In genomic region chr11:106033491-106033919, GRCm38 (mm10) we compare ENCODE assay signal across 8 mouse cellular contexts. TPM values are rescaled to one million over a fixed set of nuclear protein-coding genes. Genes with fewer than 3 reads are reported as not detected.
A peak's percentile ranks its signal among the peaks of the same experiment; 100 is the strongest.
DNase-seq lines count a peak whose midpoint lies in the region; ATAC-seq and TF ChIP-seq lines count a peak whose summit lies in the region.

No protein-coding gene starts in this region.

- peaks cover 2% of the 10 kb centered on the region; the same call in 1 of the 2 replicates for H3K36me3 ChIP-seq in testis, adult 2 months (ENCODE audit: control insufficient read depth, insufficient read depth, low read length)
- H3K36me3 ChIP-seq in forebrain, embryonic 15.5 days, result no peaks in the 10 kb centered on the region
- no peaks in the 10 kb centered on the region for H3K36me3 ChIP-seq in lung, embryonic 14.5 days (ENCODE audit: insufficient read depth)

- DNase-seq in testis, postnatal 14 days (ENCODE audit: low spot score), result no peak
- peak; percentile 61 for DNase-seq in kidney, adult 18-20 months
- DNase-seq in lung, embryonic 14.5 days, result peak; percentile 45
- no peak for DNase-seq in ovary, adult 18-20 months (ENCODE audit: low spot score)
- no peak for DNase-seq in ovary, postnatal 14 days (ENCODE audit: low spot score)

- no peak for TF ChIP-seq POLR2A in testis, adult 2 months (IDR thresholded peaks at IDR 0.05; ENCODE audit: control insufficient read depth, low read depth, low read length)

- H3K4me3 ChIP-seq in testis, adult 2 months (ENCODE audit: control insufficient read depth, low read depth, low read length), result no peak overlapping the region
- H3K4me3 ChIP-seq in forebrain, embryonic 15.5 days, result peak overlapping the region; percentile 12
- H3K4me3 ChIP-seq in lung, embryonic 14.5 days (ENCODE audit: low read depth, low read length), result peak overlapping the region; percentile 11; the same call in 1 of the 2 replicates

- 39% methylated on average over 11 of the region's 11 CpGs for WGBS in forebrain, embryonic 15.5 days
- 33% methylated on average over 11 of the region's 11 CpGs for WGBS in lung, embryonic 14.5 days

- no peaks in the 10 kb centered on the region for H3K27me3 ChIP-seq in testis, adult 2 months (ENCODE audit: control insufficient read depth, insufficient read depth, low read length)
- no peaks in the 10 kb centered on the region for H3K27me3 ChIP-seq in forebrain, embryonic 15.5 days
- no peaks in the 10 kb centered on the region for H3K27me3 ChIP-seq in lung, embryonic 14.5 days (ENCODE audit: insufficient read depth, low read length)

- ATAC-seq in forebrain, embryonic 15.5 days (replicated peaks), result 0 out of 2 replicates have a peak, but pooled peaks have one; percentile 15
- no peak; the same call in 1 of the 2 replicates for ATAC-seq in lung, embryonic 14.5 days (ENCODE audit: insufficient read depth)
- ATAC-seq in neutrophil, adult 5-6 weeks (ENCODE audit: extremely low read depth, insufficient number of reproducible peaks, low FRiP score, poor library complexity, severe bottlenecking), result peak; percentile 49; the same call in 1 of the 2 replicates

- H3K27ac ChIP-seq in testis, adult 2 months (ENCODE audit: control insufficient read depth, insufficient read depth, low read depth, low read length), result peak overlapping the region; percentile 50; the same call in 1 of the 2 replicates
- H3K27ac ChIP-seq in forebrain, embryonic 15.5 days (replicated peaks), result peak overlapping the region; percentile 83
- H3K27ac ChIP-seq in lung, embryonic 14.5 days (ENCODE audit: low read depth), result peak overlapping the region; percentile 60

- H3K4me1 ChIP-seq in testis, adult 2 months (ENCODE audit: control insufficient read depth, insufficient read depth, low read length), result no peaks in the 10 kb centered on the region; the same call in none of the 2 replicates
- H3K4me1 ChIP-seq in forebrain, embryonic 15.5 days, result peaks cover 19% of the 10 kb centered on the region
- peaks cover 7% of the 10 kb centered on the region; the same call in 1 of the 2 replicates for H3K4me1 ChIP-seq in lung, embryonic 14.5 days (ENCODE audit: insufficient read depth)

- H3K9me3 ChIP-seq in forebrain, embryonic 15.5 days, result no peaks in the 10 kb centered on the region
- no peaks in the 10 kb centered on the region for H3K9me3 ChIP-seq in lung, embryonic 14.5 days (ENCODE audit: low read depth, low read length)

- TF ChIP-seq CTCF in testis, adult 2 months (IDR thresholded peaks at IDR 0.05; ENCODE audit: control insufficient read depth, insufficient read depth, insufficient replicate concordance, low read depth, low read length), result no peak
- 0 out of 2 replicates have a peak, but pooled peaks have one; percentile 12 for TF ChIP-seq CTCF in lung, embryonic 14.5 days (IDR thresholded peaks at IDR 0.05; ENCODE audit: low read depth)

- H3K4me2 ChIP-seq in forebrain, embryonic 15.5 days (replicated peaks), result peak overlapping the region; percentile 32
- H3K4me2 ChIP-seq in lung, embryonic 14.5 days, result peak overlapping the region; percentile 46; the same call in 1 of the 2 replicates

- H3K9ac ChIP-seq in forebrain, embryonic 15.5 days (replicated peaks), result peak overlapping the region; percentile 33
- peak overlapping the region; percentile 29; the same call in 1 of the 2 replicates for H3K9ac ChIP-seq in lung, embryonic 14.5 days

RNA-seq across cellular contexts. Expression of gene Dcaf7, which starts 3.2 kb away (rescaled TPM):
- polyA plus RNA-seq in testis, adult 2 months (2012; rRNA removed), result 65.9 and 66.7 TPM in 2 replicates
- polyA plus RNA-seq in forebrain, embryonic 15.5 days (2015; fragmentation: Nextera tagmentation; extraction: Ambion mirVana), result 118 and 120 TPM in 2 replicates
- polyA plus RNA-seq in lung, embryonic 14.5 days (2014; fragmentation: Nextera tagmentation; extraction: Ambion mirVana), result 72.5 and 83.8 TPM in 2 replicates
- total RNA-seq in neutrophil, adult 5-6 weeks (2017), result 46.9 and 48.4 TPM in 2 replicates

RNA-seq across cellular contexts. Expression of gene Kcnh6, which starts 25.6 kb away (rescaled TPM):
- 0.41 and 0.46 TPM in 2 replicates for polyA plus RNA-seq in testis, adult 2 months (2012; rRNA removed)
- 0.57 and 0.59 TPM in 2 replicates for polyA plus RNA-seq in forebrain, embryonic 15.5 days (2015; fragmentation: Nextera tagmentation; extraction: Ambion mirVana)
- polyA plus RNA-seq in lung, embryonic 14.5 days (2014; fragmentation: Nextera tagmentation; extraction: Ambion mirVana), result 0.31 and 0.39 TPM in 2 replicates
- 0.47 and 1.4 TPM in 2 replicates for total RNA-seq in neutrophil, adult 5-6 weeks (2017)

RNA-seq across cellular contexts. Expression of gene Taco1, which starts 32.4 kb away (rescaled TPM):
- 3.5 and 4.3 TPM in 2 replicates for polyA plus RNA-seq in testis, adult 2 months (2012; rRNA removed)
- 7.2 and 7.3 TPM in 2 replicates for polyA plus RNA-seq in forebrain, embryonic 15.5 days (2015; fragmentation: Nextera tagmentation; extraction: Ambion mirVana)
- 9.5 TPM in 2 replicates for polyA plus RNA-seq in lung, embryonic 14.5 days (2014; fragmentation: Nextera tagmentation; extraction: Ambion mirVana)
- 9.8 and 12.0 TPM in 2 replicates for total RNA-seq in neutrophil, adult 5-6 weeks (2017)

RNA-seq across cellular contexts. Expression of gene Ace3, which starts 39.0 kb away (rescaled TPM):
- polyA plus RNA-seq in testis, adult 2 months (2012; rRNA removed), result 78.7 and 82.6 TPM in 2 replicates
- polyA plus RNA-seq in forebrain, embryonic 15.5 days (2015; fragmentation: Nextera tagmentation; extraction: Ambion mirVana), result 0.08 TPM in 1 of 2 replicates, not detected in the other
- not detected in 2 replicates for polyA plus RNA-seq in lung, embryonic 14.5 days (2014; fragmentation: Nextera tagmentation; extraction: Ambion mirVana)
- not detected in 2 replicates for total RNA-seq in neutrophil, adult 5-6 weeks (2017)

RNA-seq across cellular contexts. Expression of gene Map3k3, which starts 50.9 kb away (rescaled TPM):
- polyA plus RNA-seq in testis, adult 2 months (2012; rRNA removed), result 10.5 and 11.3 TPM in 2 replicates
- 14.2 TPM in 2 replicates for polyA plus RNA-seq in forebrain, embryonic 15.5 days (2015; fragmentation: Nextera tagmentation; extraction: Ambion mirVana)
- polyA plus RNA-seq in lung, embryonic 14.5 days (2014; fragmentation: Nextera tagmentation; extraction: Ambion mirVana), result 29.1 and 33.4 TPM in 2 replicates
- total RNA-seq in neutrophil, adult 5-6 weeks (2017), result 223 and 224 TPM in 2 replicates

Comparison
In these comparisons a context has a peak if more than half of its experiments do, and no peak if none do; other contexts are left out.
1. DNase-seq: peak in kidney, adult 18-20 months (single experiment) and lung, embryonic 14.5 days (single experiment); none in testis, postnatal 14 days (single experiment), ovary, adult 18-20 months (single experiment) and ovary, postnatal 14 days (single experiment).
2. Peak in every context shown above with its lines, with median percentiles within 50 percentile points of each other: H3K27ac ChIP-seq.